Mouse (Mus musculus) adrenal gland, postnatal 14 days (tissue): ENCODE results near the gene Trp73. TPM values are rescaled to one million over a fixed set of nuclear protein-coding genes. Genes with fewer than 3 reads are reported as not detected.

Experiments used
- DNase-seq: peaks from one replicate; pipeline ENCODE4 v3.0.0; 2021; ENCODE audit warnings: mixed read lengths
- total RNA-seq: library from RNA; stranded (reverse); gene quantifications from 2 replicates; pipeline ENCODE4 v1.2.3, GENCODE M21; 2021

Trp73 gene
- total RNA-seq, 1 experiment from 2014 or later, result not detected

DNA sequence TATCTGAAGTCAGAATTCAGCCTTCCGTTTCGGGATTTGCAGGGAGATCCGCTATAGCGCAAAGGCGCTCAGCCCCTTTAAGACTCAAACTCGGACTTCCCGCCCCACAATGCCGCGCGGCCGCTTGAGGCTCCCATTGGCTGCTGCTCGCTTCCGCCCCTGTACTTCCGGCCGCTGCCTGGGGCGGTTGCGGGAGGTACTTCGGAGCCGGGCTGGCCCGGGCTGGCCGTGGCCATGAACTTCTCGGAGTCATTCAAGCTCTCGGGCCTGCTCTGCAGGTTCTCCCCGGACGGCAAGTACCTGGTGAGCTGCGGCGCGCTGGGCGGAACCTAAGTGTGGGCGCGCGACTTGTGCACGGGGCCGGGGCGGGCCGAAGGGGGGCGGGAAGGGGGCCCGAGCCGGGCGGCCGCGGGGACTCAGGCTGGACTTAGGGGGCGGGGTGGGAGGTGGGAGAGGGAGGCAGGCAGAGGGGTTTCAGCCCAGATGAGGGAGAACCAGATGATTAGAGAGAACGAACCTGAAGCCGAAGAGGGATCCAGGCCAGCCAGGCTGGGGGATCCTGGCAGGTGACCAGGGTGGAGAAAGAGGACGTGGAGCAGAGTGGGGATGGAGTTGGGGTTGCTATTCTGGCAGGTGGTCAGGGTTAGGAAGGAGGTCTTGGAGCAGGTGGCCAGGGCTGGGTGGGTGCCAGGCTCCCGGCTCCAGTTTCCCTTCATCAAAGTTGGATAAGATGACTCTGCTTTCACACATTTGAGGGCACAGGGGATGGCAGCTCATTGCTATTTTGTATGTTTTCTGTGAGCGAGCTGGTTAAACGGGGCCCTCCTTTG lies 2.4 kb upstream of the Trp73 start, which contains the start of gene Wrap73:
Wrap73 (plus strand) TSS at position 162 of the 830 bp plus-strand sequence.
- DNase-seq, result peak; percentile 95

GRCm38 (mm10) chr4:154141009-154141867 lies 1.2 kb upstream of the Trp73 start:
- DNase-seq, result no peak

DNA sequence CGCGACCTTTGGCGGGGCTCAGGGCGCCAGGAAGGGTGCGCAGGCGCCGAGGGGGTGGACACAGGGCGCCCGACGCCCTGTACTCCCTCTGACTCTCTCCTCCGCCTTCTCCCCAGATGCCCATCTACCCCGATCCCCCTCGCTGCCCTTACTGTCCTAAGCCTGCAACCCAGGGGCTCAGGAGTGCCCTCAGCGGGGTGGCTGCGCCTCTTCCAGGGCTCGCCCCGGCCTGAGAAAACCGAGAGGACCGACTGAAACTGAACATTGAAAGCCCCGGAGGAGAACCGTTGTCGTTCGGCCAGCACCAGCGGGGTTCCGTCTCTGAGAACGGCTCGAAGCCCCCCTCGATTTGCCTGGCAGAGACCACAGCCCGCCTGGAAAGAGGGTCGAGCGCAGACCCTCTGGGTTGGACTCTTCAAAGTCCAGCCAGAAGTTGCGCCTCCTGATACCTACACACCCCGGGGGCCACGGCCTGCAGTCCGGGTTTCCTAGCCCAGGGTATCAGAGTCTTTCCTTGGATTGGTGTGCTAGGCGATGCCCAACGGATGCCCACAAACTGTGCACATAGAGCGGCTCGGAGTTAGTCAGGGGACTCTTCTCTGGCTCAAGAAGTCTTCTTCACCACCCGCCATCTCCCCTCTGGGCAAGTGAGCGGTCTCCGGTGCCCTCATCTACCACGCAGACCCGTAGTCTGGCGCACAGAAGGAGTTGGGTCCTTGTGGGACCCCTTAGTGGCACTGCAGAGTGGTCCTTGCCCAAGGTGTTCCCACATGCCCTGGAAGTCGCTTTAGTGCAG lies 403 bp upstream of the Trp73 start:
- no peak for DNase-seq

- peak; percentile 26 for DNase-seq
These were observed 282 bp downstream of the Trp73 start for GRCm38 (mm10) chr4:154139671-154140181.

- no peak for DNase-seq
These were observed 2.9 kb downstream of the Trp73 start for GRCm38 (mm10) chr4:154137139-154137538.

- DNase-seq, result no peak
These were observed 5.2 kb downstream of the Trp73 start for GRCm38 (mm10) chr4:154134803-154135202.

- no peak for DNase-seq
These were observed 8.1 kb downstream of the Trp73 start for GRCm38 (mm10) chr4:154131894-154132293.

GRCm38 (mm10) chr4:154129950-154130349 lies 10.1 kb downstream of the Trp73 start:
- DNase-seq, result no peak

GRCm38 (mm10) chr4:154127273-154127672 lies 12.7 kb downstream of the Trp73 start:
- DNase-seq, result no peak

- no peak for DNase-seq
These were observed 14.8 kb downstream of the Trp73 start for GRCm38 (mm10) chr4:154125202-154125601.

DNA sequence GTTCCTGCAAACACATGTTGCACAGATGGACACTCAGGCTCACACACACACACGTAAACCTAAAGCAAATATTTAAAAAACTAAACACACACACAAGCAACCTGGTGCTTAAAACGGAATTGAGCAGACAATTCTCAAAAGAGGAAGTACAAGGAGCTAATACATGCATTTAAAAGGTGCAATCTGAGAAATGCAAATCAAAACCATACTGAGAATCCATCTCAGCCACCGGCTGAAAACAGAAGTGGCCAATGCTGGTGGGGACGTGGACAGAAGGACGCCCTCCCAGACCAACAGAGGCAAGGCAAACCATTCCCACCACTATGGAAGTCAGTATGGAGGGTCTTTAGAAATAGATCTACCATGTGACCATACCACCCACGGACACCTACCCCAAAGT lies 16.5 kb downstream of the Trp73 start:
- no peak for DNase-seq

DNA sequence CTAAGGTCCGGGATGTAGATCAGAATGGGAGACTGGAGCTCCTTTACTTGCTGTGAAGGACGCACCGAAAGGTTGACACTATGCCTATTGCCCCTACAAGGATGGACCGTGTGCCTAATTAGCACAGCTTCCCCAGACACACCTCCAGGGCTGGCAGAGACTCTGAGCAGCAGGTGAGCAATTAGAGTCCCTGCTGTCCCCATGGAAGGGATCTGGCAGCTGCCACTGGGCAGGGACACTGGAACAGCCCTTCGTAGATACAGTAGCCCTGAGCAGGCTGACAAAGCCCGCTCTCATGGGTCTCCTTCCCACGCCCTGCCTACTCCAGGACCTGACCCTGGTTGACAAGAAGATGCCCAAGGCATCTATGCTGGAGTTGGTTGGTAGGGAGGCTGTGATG lies 17.6 kb downstream of the Trp73 start:
- DNase-seq, result no peak

DNA sequence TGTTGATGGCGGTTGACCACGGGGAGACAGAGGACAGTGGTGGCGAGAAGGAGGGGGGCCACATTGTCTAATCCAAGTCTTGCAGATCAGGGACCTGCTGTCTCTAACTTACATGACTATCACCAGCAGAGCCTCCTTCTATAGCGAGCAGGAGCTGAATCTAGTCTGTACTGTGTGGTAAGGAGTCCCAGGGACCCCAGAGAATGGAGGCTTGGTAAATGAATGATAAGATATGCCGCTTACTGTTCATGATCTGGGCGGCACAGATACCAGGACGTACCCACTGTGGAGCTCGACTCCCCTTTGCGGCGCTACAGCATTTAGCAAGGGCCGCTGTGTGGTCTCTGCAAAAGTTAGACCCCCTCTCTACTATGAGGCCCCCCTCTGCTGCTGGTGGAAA lies 18.2 kb downstream of the Trp73 start:
- no peak for DNase-seq

DNA sequence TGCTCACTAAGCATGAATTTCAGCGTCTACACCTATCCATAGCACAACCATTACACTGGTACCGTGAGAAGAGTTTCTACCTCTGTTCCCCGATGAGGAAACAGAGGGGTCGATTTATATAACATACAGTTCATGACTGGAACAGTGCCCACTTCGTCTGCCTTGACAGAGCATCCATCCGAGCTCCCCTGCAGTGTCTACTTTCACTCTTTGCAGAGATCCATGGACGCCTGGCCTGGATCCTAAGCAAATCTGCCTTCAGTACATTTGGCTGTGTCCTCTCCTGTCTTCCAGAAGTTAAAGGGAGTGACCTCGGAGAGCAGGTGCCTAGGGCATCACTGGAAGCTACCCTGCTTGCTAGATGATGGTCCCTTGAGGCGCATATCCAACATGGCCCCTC lies 20.8 kb downstream of the Trp73 start:
- DNase-seq, result no peak

DNA sequence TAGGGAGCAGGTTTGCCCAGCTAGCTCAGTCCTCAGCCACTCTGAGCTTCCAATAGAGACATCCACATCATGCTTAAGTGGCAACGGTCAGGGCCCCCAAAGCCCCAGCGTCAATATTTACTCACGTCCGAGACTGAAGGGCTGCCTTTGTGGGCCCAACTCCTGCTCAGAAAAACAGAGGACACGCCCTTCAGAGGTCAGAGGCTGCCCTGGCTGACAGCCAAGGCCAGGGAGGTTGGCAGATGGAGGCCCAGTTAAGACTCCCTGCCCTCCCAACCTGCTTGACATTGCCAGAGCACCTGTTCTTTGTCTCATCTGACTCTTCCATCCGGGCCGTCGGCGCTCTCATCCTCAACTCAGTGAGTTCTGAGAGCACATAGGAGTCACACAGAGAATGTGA lies 21.2 kb downstream of the Trp73 start:
- no peak for DNase-seq

DNA sequence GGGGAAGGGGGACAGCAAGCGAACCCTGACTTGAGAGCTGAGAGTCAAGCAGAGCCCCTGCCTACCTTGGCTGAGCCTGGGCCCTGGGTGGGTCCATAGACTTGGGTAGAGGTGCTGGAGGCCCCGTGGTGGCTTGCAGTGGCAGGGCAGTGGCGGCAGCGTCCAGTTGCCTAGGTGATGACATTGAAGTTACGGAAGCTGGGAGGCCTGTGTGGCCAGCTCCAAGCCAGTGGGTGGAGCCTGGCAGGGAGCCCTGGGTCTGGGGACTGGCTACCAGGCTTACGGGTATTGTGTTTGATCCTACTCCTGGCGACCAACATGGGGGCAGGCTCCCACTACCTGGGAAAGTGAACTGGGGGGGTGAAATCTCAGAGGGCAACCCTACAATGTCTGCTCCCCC lies 23.6 kb downstream of the Trp73 start:
- peak; percentile 49 for DNase-seq

DNA sequence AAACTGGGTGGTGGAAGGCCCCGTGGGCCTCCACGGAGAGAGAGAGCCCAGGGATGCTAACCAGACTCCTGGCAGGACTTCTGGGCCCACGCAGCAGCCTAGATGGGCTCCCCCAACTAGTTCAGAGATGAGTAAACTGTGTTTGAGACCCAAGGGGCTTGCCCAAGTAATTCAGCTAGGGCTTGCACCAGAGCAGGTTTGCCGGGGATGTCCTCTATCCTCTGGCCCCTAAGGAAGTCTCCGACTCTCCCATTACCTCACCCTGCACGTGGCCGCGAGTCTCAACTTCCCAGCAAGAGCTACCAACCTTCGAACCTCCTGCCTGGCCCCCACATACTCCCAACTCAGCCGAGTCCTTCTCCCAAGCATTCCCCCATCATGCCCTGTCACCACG lies 30.2 kb downstream of the Trp73 start:
- no peak for DNase-seq

- no peak for DNase-seq
These were observed 30.7 kb downstream of the Trp73 start for GRCm38 (mm10) chr4:154109216-154109849.

DNA sequence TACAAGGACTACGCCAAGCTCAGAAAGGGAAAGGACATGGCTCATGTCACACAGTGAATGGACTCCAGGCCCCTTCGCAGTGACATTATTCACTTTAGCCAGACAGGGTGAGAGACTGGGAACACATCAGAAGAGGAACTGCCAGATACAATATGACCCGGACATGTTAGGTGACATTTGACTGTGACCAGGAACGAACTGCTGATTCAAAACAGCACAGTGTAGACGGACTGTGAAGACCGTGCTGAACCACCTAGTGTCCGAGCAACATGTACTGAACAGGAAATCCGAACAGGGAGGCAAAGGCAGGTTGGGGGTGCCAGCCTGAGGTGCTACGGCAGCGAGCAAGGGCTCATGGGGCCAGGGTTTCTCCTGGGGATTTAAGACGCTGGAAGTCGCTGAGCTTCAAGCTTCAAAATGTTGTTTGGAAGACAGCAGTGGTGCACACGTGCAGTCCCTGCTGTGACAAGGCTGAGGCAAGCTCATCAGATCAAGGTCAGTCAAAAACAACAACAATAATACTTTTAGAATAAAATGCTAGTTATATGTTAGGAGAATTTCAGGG lies 33.4 kb downstream of the Trp73 start:
- DNase-seq, result no peak

DNA sequence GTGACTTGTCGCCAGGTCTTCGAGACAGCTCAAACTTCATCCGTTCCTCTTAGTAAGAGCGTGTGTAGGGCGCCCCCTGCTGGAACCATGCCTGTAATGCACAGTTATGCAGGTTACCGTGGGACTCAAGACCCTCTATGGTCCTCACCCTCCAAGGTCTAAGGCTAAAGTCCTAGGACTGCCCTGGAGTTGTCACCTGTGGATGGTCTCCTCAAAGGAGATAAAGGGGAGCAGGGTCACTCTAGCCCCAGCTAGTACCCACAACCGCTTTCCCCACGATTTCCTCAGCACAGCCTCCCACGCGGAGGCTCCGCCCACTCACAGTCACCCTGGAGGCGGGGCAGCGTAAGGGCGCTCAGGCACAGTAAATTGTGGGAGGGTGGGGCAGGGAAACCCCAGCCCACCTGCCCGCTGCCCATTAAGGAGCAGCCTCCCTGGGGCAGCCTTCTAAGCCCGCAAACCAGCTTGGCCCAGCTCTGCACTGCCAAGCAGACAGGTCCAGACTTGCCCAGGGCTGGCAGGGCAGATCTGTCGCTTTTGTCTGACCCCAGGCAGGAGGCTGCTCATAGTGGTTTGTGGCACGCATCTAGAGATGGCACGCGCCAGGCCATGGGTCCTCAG lies 34.5 kb downstream of the Trp73 start:
- DNase-seq, result peak; percentile 68

DNA sequence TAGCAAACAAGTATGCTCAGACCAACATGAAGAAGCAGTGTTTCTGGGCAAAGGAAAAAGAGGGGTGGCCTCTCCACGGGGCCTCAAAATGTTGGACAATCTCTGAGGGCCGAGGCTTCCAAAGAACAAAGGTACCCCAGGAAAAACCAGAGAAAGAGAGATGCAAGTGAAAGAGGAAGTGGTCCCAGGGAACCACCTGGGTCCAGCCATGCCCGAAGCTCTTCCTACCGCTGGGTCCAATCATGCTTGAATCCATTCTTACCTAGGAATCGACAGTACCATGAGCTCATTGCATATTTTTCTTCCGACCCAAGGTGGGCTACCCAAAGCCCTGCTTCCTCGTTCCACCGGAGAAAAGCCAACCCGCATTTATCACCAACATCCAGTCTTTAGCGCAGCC lies 36.1 kb downstream of the Trp73 start:
- DNase-seq, result no peak
